Mouse (Mus musculus) spleen, adult 2 months (tissue): Measurements from ENCODE around the gene Ptprk. TPM values are rescaled to one million over a fixed set of nuclear protein-coding genes. Genes with fewer than 3 reads are reported as not detected.

Experiments
- DNase-seq, 2 experiments: peaks; one replicate each; pipeline versions ENCODE4 v3.0.0 to v3.0.0-alpha.2; 2012 to 2021; ENCODE audit warnings: low spot score in 2 of 2, low read depth in 1 of 2
- H3K27ac ChIP-seq: fragments of 200-500 bp; 2 replicates; pipeline ENCODE4 v1.5.1; 2012; ENCODE audit warnings: low read length, inconsistent platforms; ENCODE audit not compliant: insufficient read depth
- H3K27me3 ChIP-seq: fragments of 200-500 bp; 2 replicates; pipeline ENCODE4 v1.6.1; 2012; ENCODE audit warnings: mild to moderate bottlenecking, moderate library complexity, low read length, inconsistent platforms; ENCODE audit not compliant: control insufficient read depth, insufficient read depth
- H3K36me3 ChIP-seq: fragments of 200-500 bp; 2 replicates; pipeline ENCODE4 v1.6.1; 2012; ENCODE audit warnings: mild to moderate bottlenecking, low read length, inconsistent platforms; ENCODE audit not compliant: control insufficient read depth, insufficient read depth
- H3K4me1 ChIP-seq: fragments of 200-500 bp; 2 replicates; pipeline ENCODE4 v1.6.1; 2011; ENCODE audit warnings: inconsistent platforms; ENCODE audit not compliant: control insufficient read depth, insufficient read depth, insufficient read length
- H3K4me3 ChIP-seq: fragments of 200-500 bp; 2 replicates; pipeline ENCODE4 v1.5.1; 2011; ENCODE audit warnings: mild to moderate bottlenecking, inconsistent platforms; ENCODE audit not compliant: insufficient read depth, insufficient read length; ENCODE audit errors: extremely low read depth
- CTCF ChIP-seq: fragments of 200-500 bp; IDR thresholded peaks from 2 replicates; pipeline ENCODE4 v1.5.1; 2011; ENCODE audit warnings: mild to moderate bottlenecking, inconsistent platforms; ENCODE audit not compliant: insufficient read depth, insufficient read length, insufficient replicate concordance; ENCODE audit errors: extremely low read depth
- POLR2A ChIP-seq: fragments of 200-500 bp; IDR thresholded peaks from 2 replicates; pipeline ENCODE4 v1.6.1; 2011; ENCODE audit warnings: low read depth, low read length, inconsistent platforms
- WGBS: fragments of 180-500 bp; shearing (Covaris S2); methylation state at CpG from one replicate; pipeline ENCODE4 v1.1.7; 2018; 5-methylcytosine and 5-hydroxymethylcytosine counted together
- polyA plus RNA-seq: library from polyadenylated mRNA; depleted of rRNA; stranded (reverse); fragments of >200 nt; gene quantifications from 2 replicates; pipeline ENCODE4 v1.2.3, GENCODE M21; 2012

Gene Ptprk
- polyA plus RNA-seq, 1 experiment = 1.6 TPM

DNA sequence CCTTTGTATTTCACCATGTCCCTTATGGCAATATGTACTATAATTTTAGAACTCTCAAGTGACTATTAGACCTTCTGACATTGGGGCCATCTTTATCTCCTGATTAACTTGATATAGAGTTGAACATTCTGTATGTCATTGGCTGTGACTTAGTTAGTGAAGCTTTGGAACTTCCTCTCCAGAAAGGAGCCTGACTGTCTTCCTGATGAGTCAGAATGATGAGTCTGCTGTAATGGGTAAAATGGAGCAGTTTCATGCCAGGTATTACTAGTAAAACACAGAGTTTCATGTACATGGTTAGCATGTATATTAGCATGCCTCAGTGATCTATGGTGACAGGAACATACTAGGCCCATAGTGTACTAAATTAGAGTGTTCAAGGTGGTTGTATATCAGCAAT is 229.2 kb downstream of the Ptprk start:
- H3K36me3 ChIP-seq = no peaks in the 10 kb centered on the region
- no peak overlapping the region for H3K27ac ChIP-seq
- no peak overlapping the region for H3K4me3 ChIP-seq
- TF ChIP-seq CTCF (no peak), POLR2A (no peak)
- H3K4me1 ChIP-seq = no peaks in the 10 kb centered on the region
- no peaks in the 10 kb centered on the region for H3K27me3 ChIP-seq
- no peak for DNase-seq

DNA sequence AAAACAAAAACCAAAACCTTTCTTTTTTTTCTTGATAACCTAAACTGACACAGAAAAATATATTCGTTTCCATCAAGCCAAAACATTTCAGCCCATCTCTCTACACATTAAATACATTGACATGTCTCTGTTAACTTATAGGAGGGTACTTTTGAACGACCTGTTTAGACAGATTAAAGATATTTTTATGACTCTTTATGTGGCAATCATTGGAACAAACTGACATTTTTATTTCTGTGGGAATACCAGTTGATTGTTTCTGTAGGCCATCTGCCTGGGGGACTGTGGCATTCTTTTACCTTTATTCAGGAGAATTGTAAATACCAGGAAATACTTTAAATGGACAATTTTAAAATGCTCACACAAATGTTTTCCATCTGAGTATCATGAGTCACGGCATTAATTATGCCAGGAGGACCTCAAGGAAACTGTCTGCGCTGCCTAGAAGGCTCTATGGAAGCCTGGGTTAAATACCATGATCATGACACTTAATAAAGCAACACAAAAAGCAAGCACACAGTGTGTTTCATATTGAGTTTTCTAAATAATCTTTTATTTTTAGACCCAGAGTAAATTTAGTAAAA is 229.8 kb downstream of the Ptprk start:
- Histone ChIP-seq H3K27ac (no peak overlapping the region), H3K36me3 (no peaks in the 10 kb centered on the region), H3K4me3 (no peak overlapping the region), H3K27me3 (no peaks in the 10 kb centered on the region), H3K4me1 (no peaks in the 10 kb centered on the region)
- no peak for DNase-seq
- no peak for TF ChIP-seq POLR2A
- TF ChIP-seq CTCF = no peak
- WGBS = 78% methylated on average over 4 of the region's 4 CpGs

DNA sequence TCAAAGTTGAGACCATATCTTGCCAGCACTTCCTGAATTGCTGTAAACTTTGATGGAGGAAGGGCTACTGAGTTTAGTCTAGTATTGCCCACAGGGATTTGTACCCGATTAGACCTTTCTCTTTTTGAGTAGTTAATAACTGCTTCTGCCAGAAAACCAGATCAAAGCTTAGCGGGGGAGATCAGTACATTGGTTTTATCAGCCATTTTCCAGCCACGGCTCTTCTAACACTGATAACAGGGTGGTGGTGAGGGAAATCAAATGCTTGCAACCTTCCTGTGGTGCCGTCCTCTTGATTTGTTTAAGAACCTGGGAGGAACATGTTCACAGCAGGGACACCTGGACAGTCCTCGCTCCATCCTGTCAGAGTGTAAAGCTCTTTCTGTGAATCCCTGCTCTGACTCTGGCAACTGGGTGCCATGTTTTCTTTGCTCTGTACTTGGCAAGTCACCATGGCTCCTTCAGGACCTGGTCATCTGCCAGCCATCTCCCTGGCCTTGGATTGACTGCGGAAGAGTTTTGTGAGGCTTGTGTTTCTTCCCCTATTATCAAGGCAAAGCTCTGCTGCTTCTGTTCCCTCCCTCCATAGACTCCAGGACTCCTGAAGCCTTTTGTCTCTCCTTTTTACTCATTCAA is 231.9 kb downstream of the Ptprk start:
- 76% methylated on average over 6 of the region's 6 CpGs for WGBS
- H3K36me3 ChIP-seq = no peaks in the 10 kb centered on the region
- no peak for DNase-seq
- H3K27ac ChIP-seq = no peak overlapping the region
- no peak overlapping the region for H3K4me3 ChIP-seq
- TF ChIP-seq POLR2A (no peak), CTCF (no peak)
- H3K4me1 ChIP-seq = no peaks in the 10 kb centered on the region
- H3K27me3 ChIP-seq = no peaks in the 10 kb centered on the region

DNA sequence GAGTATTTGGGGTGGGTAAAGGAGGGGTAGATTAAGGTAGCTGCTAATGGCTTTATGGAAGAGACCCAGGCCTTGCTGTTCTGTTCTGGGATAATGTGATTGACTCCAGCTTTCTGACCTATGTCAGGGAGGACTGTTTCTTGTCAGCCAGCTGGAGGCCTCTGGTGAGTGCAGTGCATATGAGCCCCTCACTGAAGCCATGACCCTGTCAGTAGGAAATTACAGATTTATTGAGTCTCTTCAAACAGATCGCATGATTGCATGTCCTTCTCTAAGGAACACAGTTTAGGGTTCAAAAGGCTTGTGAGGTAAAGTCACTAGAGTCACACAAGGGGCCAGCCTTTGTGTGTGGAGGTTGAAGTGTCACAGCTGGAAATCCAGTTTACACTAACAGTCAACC is 236.7 kb downstream of the Ptprk start:
- Histone ChIP-seq H3K4me3 (no peak overlapping the region), H3K27ac (no peak overlapping the region), H3K27me3 (no peaks in the 10 kb centered on the region), H3K36me3 (no peaks in the 10 kb centered on the region), H3K4me1 (no peaks in the 10 kb centered on the region)
- TF ChIP-seq CTCF (no peak), POLR2A (no peak)
- 80% methylated on average over 1 of the region's 1 CpGs for WGBS
- no peak for DNase-seq

DNA sequence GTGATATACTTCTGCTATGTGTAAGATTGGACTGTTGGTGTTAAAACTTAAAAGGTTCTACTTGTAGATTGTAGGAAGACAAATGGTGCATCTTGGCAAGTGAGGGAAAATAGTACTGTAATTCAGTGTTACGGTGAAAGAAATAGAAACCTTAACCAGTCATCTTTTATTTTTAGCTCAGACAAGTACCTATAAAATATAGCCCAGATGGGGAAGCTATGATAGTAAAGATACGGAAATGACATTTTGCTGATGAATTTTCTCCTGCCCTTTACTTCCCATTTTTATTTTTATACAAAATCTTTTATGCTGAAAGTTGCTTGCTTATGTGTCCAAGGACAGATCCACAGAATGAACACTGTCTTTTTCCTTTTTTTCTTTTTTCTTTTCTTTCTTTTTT is 248.4 kb downstream of the Ptprk start:
- TF ChIP-seq POLR2A (no peak), CTCF (no peak)
- Histone ChIP-seq H3K4me1 (no peaks in the 10 kb centered on the region), H3K27ac (no peak overlapping the region), H3K4me3 (no peak overlapping the region), H3K36me3 (no peaks in the 10 kb centered on the region), H3K27me3 (no peaks in the 10 kb centered on the region)
- no peak for DNase-seq
- 23% methylated on average over 2 of the region's 2 CpGs for WGBS

DNA sequence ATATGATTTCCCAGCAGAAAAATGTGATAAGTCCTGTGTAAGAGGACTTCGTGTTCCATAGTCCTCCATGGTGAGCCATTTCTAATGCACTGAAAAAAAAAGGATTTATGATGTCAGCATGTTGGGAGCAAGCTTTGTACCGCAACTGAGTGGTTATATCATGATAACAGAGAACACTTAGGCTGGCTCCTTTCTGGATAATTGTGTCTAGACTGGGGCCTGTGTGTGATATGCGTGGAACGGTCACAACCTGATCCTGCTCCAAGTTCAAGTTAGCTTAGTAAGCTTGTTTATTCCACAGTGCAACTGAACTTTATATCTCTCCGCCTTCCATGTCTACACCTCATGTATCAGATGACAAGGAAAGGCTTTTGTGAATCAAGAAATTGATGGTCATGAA is 260.6 kb downstream of the Ptprk start:
- 92% methylated on average over 5 of the region's 5 CpGs for WGBS

DNA sequence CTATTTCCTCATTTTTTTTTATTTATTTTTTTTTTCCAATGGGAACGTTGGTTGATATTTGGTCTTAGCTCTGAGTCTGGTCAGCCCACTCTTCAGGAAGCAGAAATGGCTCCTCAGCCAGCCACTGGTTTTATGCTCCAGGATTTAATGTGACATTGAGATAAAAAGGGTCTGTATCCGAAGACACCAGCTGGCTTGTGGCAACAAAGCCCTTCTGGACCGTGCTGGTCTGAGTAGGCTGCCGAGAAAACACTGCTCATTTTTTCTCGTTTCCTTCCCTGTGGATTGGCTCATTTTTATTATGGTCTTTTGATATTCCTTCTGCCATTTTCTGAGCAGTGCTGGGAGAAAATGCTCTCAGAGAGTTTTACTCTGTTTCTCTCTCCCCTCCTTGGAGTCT is 263.9 kb downstream of the Ptprk start:
- 84% methylated on average over 5 of the region's 5 CpGs for WGBS
- Histone ChIP-seq H3K27me3 (no peaks in the 10 kb centered on the region), H3K4me3 (no peak overlapping the region), H3K27ac (no peak overlapping the region), H3K36me3 (no peaks in the 10 kb centered on the region), H3K4me1 (no peaks in the 10 kb centered on the region)
- no peak for DNase-seq
- TF ChIP-seq CTCF (no peak), POLR2A (no peak)

More for the DNA sequence above, 260.6 kb downstream of the Ptprk start:
- no peak for TF ChIP-seq POLR2A
- TF ChIP-seq CTCF = no peak
- Histone ChIP-seq H3K27ac (no peak overlapping the region), H3K27me3 (no peaks in the 10 kb centered on the region), H3K4me3 (no peak overlapping the region), H3K36me3 (no peaks in the 10 kb centered on the region), H3K4me1 (no peaks in the 10 kb centered on the region)
- DNase-seq = no peak
